Comparison of ENCODE assay signal across 18 mouse cellular contexts in genomic region chr17:46139872-46140271, GRCm38 (mm10). TPM values are rescaled to one million over a fixed set of nuclear protein-coding genes. Genes with fewer than 3 reads are reported as not detected.
"Had no signal": no experiment of that assay in that cellular context is flagged by ENCODE, and none has a peak within 500 bp of the region (broad histone marks: within the 10 kb centered on the region; RNA-seq: fewer than 3 reads in every experiment).

No protein-coding gene starts in this region.

- DNase-seq: kidney, adult 9 months; kidney, postnatal 36 days; layer of hippocampus, adult 9-11 months; layer of hippocampus, postnatal 36 days; lung, adult 2 months; lung, postnatal 36 days; right cerebral cortex, postnatal 4 days; spleen, adult 18-20 months; thymus, adult 18-20 months; thymus, postnatal 25 days had no signal

- H3K27ac ChIP-seq: kidney, postnatal 0 days; limb, embryonic 12.5 days; liver, embryonic 15.5 days; midbrain, embryonic 13.5 days; neural tube, embryonic 12.5 days had no signal

- ATAC-seq: intestine, postnatal 0 days; lung, postnatal 0 days; midbrain, embryonic 13.5 days had no signal

- H3K27me3 ChIP-seq: limb, embryonic 12.5 days; liver, embryonic 15.5 days; midbrain, embryonic 13.5 days; neural tube, embryonic 12.5 days had no signal

- H3K4me3 ChIP-seq: limb, embryonic 12.5 days; liver, embryonic 15.5 days; midbrain, embryonic 13.5 days; neural tube, embryonic 12.5 days had no signal

- H3K36me3 ChIP-seq: neural tube, embryonic 12.5 days had no signal

- H3K9me3 ChIP-seq: limb, embryonic 12.5 days; liver, embryonic 15.5 days; midbrain, embryonic 13.5 days; neural tube, embryonic 12.5 days had no signal

RNA-seq across cellular contexts. Expression of gene Rsph9, which starts 4.1 kb away (rescaled TPM):
- total RNA-seq: neutrophil, adult 5-6 weeks had no signal
